Mouse (Mus musculus): ENCODE measurements around the gene Tspyl4.

DNA sequence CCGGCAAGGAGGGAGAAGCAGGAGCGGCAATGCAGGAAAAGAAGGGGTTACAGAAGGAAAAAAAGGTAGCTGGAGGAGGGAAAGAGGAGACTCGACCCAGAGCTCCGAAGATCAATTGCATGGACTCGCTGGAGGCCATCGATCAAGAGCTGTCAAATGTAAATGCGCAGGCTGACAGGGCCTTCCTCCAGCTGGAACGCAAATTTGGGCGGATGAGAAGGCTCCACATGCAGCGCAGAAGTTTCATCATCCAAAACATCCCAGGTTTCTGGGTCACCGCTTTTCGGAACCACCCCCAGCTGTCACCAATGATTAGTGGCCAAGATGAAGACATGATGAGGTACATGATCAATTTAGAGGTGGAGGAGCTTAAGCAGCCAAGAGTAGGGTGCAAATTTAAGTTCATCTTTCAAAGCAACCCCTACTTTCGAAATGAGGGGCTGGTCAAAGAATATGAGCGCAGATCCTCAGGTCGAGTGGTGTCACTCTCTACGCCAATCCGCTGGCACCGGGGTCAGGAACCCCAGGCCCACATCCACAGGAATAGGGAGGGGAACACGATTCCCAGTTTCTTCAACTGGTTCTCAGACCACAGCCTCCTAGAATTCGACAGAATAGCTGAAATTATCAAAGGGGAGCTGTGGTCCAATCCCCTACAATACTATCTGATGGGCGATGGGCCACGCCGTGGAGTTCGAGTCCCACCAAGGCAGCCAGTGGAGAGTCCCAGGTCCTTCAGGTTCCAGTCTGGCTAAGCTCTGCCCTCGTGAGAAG lies 925 bp downstream of the Tspyl4 start:
- TF ChIP-seq POLR2A (IDR thresholded peaks at IDR 0.05; ENCODE audit: borderline replicate concordance, extremely low read depth, low read depth, low read length): no peak
- TF ChIP-seq CTCF (IDR thresholded peaks at IDR 0.05; ENCODE audit: insufficient read depth, low read length): no peak

Data from lung, adult 2 months (tissue).